Mouse (Mus musculus): Measurements from ENCODE around the gene Psmd3.

DNA sequence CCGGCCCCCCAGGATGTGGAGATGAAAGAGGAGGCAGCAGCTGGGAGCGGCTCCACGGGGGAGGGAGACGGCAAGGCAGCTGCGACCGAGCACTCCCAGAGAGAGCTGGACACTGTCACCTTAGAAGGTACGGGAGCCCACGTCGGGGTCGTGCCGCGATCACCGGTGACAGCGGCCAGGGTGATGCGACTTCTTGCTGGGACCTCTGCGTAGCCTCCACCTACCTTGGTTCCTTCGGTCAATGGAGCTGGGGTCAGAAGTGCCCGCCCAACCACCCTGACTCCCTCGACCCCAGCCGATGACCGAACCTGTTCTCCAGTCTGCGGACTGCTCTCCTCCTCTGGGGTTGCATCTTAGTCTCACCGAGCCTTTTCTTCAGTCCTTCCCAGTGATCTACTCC lies 457 bp downstream of the Psmd3 start:
- TF ChIP-seq GATA1 (IDR thresholded peaks at IDR 0.05; ENCODE audit: borderline replicate concordance, low read length), result no peak
- no peak for TF ChIP-seq FLI1 (IDR thresholded peaks at IDR 0.05; ENCODE audit: low read length)
